Mouse (Mus musculus) embryo, embryonic 9.5 days (tissue): ENCODE data around the gene Gm6169.
A peak's percentile ranks its signal among the peaks of the same experiment; 100 is the strongest.
"Not testable (repeated sequence)": the region's sequence is repeated elsewhere in the genome, so short reads cannot be mapped to it uniquely, and the experiment has no call there.

ENCODE experiments used
- DNase-seq: peaks from one replicate; pipeline ENCODE4 v3.0.0-alpha.2; 2017; ENCODE audit errors: extremely low spot score

Gene Gm6169

GRCm38 (mm10) chr13:97099187-97099852 is at the start of gene Gm6169:
TSS of gene Gm6169 (minus strand) at chr13:97099237.
- peak; percentile 57 for DNase-seq

- peak; percentile 9 for DNase-seq
Observed at GRCm38 (mm10) chr13:97145834-97146233, 46.8 kb upstream of the Gm6169 start.

- no peak for DNase-seq
Observed at GRCm38 (mm10) chr13:97142321-97142720, 43.3 kb upstream of the Gm6169 start.

- DNase-seq: not testable (repeated sequence)
Observed at GRCm38 (mm10) chr13:97138404-97138931, 39.4 kb upstream of the Gm6169 start.

- peak; percentile 92 for DNase-seq
Observed at GRCm38 (mm10) chr13:97137466-97138400, 38.7 kb upstream of the Gm6169 start, which contains the start of the genes Gfm2 and Nsa2. TSS of gene Gfm2 (plus strand) at chr13:97137937. TSS of gene Nsa2 (minus strand) at chr13:97137937.

GRCm38 (mm10) chr13:97130413-97130812 is 31.4 kb upstream of the Gm6169 start:
- DNase-seq: not testable (repeated sequence)

GRCm38 (mm10) chr13:97129654-97130053 is 30.6 kb upstream of the Gm6169 start:
- not testable (repeated sequence) for DNase-seq

GRCm38 (mm10) chr13:97121341-97121740 is 22.3 kb upstream of the Gm6169 start:
- no peak for DNase-seq

GRCm38 (mm10) chr13:97109046-97109445 is 10.0 kb upstream of the Gm6169 start:
- no peak for DNase-seq

GRCm38 (mm10) chr13:97107721-97108120 is 8.7 kb upstream of the Gm6169 start:
- not testable (repeated sequence) for DNase-seq

GRCm38 (mm10) chr13:97104996-97105395 is 6.0 kb upstream of the Gm6169 start:
- DNase-seq: no peak

GRCm38 (mm10) chr13:97095726-97096125 is 3.3 kb downstream of the Gm6169 start:
- no peak for DNase-seq

- no peak for DNase-seq
Observed at GRCm38 (mm10) chr13:97088183-97088582, 10.9 kb downstream of the Gm6169 start.

- no peak for DNase-seq
Observed at GRCm38 (mm10) chr13:97087421-97087820, 11.6 kb downstream of the Gm6169 start.

- no peak for DNase-seq
Observed at GRCm38 (mm10) chr13:97086316-97086715, 12.7 kb downstream of the Gm6169 start.

- DNase-seq: no peak
Observed at GRCm38 (mm10) chr13:97082432-97082831, 16.6 kb downstream of the Gm6169 start.

GRCm38 (mm10) chr13:97080615-97081014 is 18.4 kb downstream of the Gm6169 start:
- no peak for DNase-seq

GRCm38 (mm10) chr13:97080201-97080600 is 18.8 kb downstream of the Gm6169 start:
- DNase-seq: no peak

- no peak for DNase-seq
Observed at GRCm38 (mm10) chr13:97077556-97077955, 21.5 kb downstream of the Gm6169 start.

GRCm38 (mm10) chr13:97073497-97073896 is 25.5 kb downstream of the Gm6169 start:
- DNase-seq: no peak

- DNase-seq: peak; percentile 70
Observed at GRCm38 (mm10) chr13:97071626-97072241, 27.3 kb downstream of the Gm6169 start.
